In the genomic region with DNA sequence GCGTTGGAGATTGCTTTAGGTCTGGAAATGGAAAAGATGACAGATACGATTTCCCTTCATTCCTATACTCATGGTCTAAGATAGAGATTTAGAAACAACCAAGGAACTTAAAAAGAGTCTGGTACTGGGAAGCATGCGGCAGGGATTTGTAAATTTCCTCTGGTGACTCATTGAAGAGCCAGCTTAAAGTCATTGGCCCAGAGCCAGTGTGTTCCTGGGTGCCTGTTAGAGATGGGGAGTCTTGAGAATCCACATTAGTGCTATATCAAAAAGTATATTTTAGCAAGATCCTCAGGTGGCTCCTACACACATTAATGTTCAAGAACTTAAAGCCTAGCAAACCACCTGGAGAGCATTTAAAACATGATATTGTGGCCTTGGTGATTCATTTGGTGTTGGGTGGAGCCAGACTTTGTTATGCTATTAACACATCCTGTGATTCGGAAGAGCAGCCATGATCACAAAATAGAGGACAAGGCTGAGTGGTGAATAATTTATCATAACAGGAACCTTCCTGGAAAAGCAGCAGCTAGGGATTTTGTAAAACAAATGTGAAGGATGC, we compare ENCODE assay signal across 11 mouse cellular contexts.
A peak's percentile ranks its signal among the peaks of the same experiment; 100 is the strongest.
DNase-seq lines count a peak whose midpoint lies in the region.
"Had no signal": no experiment of that assay in that cellular context is flagged by ENCODE, and none has a peak within 500 bp of the region (broad histone marks: within the 10 kb centered on the region; RNA-seq: fewer than 3 reads in every experiment).

No protein-coding gene starts in this region.

- intact Hi-C loops in left cerebral cortex, postnatal 4 days (cut with DNase I) = no loop called here

- DNase-seq in left cerebral cortex, postnatal 4 days = peak; percentile 22
- DNase-seq in left cerebral cortex, adult 11 months (ENCODE audit: low spot score) = no peak
- DNase-seq in 3134 (ENCODE audit: extremely low read depth, insufficient read length, low spot score) (peak; percentile 18), 3T3-L1 (ENCODE audit: low read depth, low spot score) (peak; percentile 80), adipocyte (ENCODE audit: low spot score) (no peak)
- peak; percentile 66 for DNase-seq in adrenal gland, postnatal 10 days
- no peak for DNase-seq in testis, postnatal 14 days (ENCODE audit: low spot score)
- DNase-seq: gastrocnemius, adult 2 months; heart, postnatal 36 days; kidney, adult 18-20 months; thymus, postnatal 36 days had no signal

Comparison
In these comparisons a context has a peak if more than half of its experiments do, and no peak if none do; other contexts are left out.
1. DNase-seq: peak in left cerebral cortex, postnatal 4 days (single experiment), 3134 (single experiment), 3T3-L1 (single experiment) and adrenal gland, postnatal 10 days (single experiment); none in left cerebral cortex, adult 11 months (single experiment), adipocyte (single experiment) and testis, postnatal 14 days (single experiment).